Mouse (Mus musculus): ENCODE data around the gene Gm10644.

DNA sequence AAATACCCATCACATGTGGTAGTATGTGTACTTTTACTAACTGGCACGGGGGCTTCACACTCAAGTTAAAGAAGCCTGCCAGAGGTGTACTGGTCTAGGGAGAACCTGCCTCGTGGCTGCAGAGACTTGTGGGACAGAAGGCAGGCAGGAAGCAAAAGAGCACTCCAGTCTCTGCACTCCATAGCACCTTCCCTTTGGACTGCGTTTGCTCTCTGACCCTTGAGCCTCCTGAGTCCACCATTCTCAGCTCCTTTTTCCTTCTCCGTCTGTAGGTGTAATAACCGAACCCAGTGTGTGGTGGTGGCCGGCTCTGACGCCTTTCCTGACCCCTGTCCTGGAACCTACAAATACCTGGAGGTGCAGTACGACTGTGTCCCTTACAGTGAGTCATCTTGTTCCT, 32.3 kb downstream of the Gm10644 start:
- no peak for TF ChIP-seq CTCF (IDR thresholded peaks at IDR 0.05; ENCODE audit: low read depth)
- TF ChIP-seq EP300 (optimal IDR thresholded peaks at IDR 0.05) = no peak

Data from stomach, postnatal 0 days (tissue).